Mouse (Mus musculus): ENCODE results near the gene Prrg3. TPM values are rescaled to one million over a fixed set of nuclear protein-coding genes. Genes with fewer than 3 reads are reported as not detected.
"Not testable (repeated sequence)": the region's sequence is repeated elsewhere in the genome, so short reads cannot be mapped to it uniquely, and the experiment has no call there.

Prrg3 gene
- polyA plus RNA-seq, 1 experiment = 3.5 TPM

GRCm38 (mm10) chrX:71971325-71971724, 8.9 kb downstream of the Prrg3 start:
- H3K27ac ChIP-seq (ENCODE audit: control insufficient read depth, insufficient read depth, low read length) = no peak overlapping the region
- H3K36me3 ChIP-seq (ENCODE audit: control insufficient read depth, insufficient read depth, low read length) = no peaks in the 10 kb centered on the region
- H3K4me3 ChIP-seq (ENCODE audit: control insufficient read depth, insufficient read depth, low read length) = no peak overlapping the region
- no peaks in the 10 kb centered on the region for H3K27me3 ChIP-seq (ENCODE audit: control insufficient read depth, insufficient read depth, low read length)
- 92% methylated on average over 5 of the region's 5 CpGs for WGBS
- no peak for TF ChIP-seq POLR2A (IDR thresholded peaks at IDR 0.05; ENCODE audit: control insufficient read depth, extremely low read depth, insufficient read depth, low read length, poor library complexity)
- no peak for DNase-seq
- no peaks in the 10 kb centered on the region for H3K4me1 ChIP-seq (replicated peaks; ENCODE audit: control insufficient read depth, insufficient read depth, low read length)

- no peaks in the 10 kb centered on the region for H3K27me3 ChIP-seq (ENCODE audit: control insufficient read depth, insufficient read depth, low read length)
- DNase-seq = no peak
- no peak within 1 kb of the TSS for H3K4me3 ChIP-seq (ENCODE audit: control insufficient read depth, insufficient read depth, low read length)
- H3K36me3 ChIP-seq (ENCODE audit: control insufficient read depth, insufficient read depth, low read length) = no peaks in the 10 kb centered on the region
- no peaks in the 10 kb centered on the region for H3K4me1 ChIP-seq (replicated peaks; ENCODE audit: control insufficient read depth, insufficient read depth, low read length)
- TF ChIP-seq CTCF (IDR thresholded peaks at IDR 0.05; ENCODE audit: borderline replicate concordance, control insufficient read depth, extremely low read depth, insufficient read depth, low read length, poor library complexity) (no peak), POLR2A (IDR thresholded peaks at IDR 0.05; ENCODE audit: control insufficient read depth, extremely low read depth, insufficient read depth, low read length, poor library complexity) (no peak)
- 72% methylated on average over 2 of the region's 2 CpGs for WGBS
- H3K27ac ChIP-seq (ENCODE audit: control insufficient read depth, insufficient read depth, low read length) = no peak within 1 kb of the TSS
Observed at GRCm38 (mm10) chrX:71972686-71973085, 10.3 kb downstream of the Prrg3 start, which contains the start of gene Fate1. Fate1 (plus strand) TSS chrX:71972986.

- not testable (repeated sequence) for H3K4me3 ChIP-seq (ENCODE audit: control insufficient read depth, insufficient read depth, low read length); H3K36me3 ChIP-seq (ENCODE audit: control insufficient read depth, insufficient read depth, low read length); DNase-seq; H3K4me1 ChIP-seq (replicated peaks; ENCODE audit: control insufficient read depth, insufficient read depth, low read length); H3K27me3 ChIP-seq (ENCODE audit: control insufficient read depth, insufficient read depth, low read length); H3K27ac ChIP-seq (ENCODE audit: control insufficient read depth, insufficient read depth, low read length)
Observed at GRCm38 (mm10) chrX:71977681-71978080, 15.3 kb downstream of the Prrg3 start.

GRCm38 (mm10) chrX:71980443-71980842, 18.0 kb downstream of the Prrg3 start:
- 61% methylated on average over 3 of the region's 3 CpGs for WGBS
- Histone ChIP-seq H3K36me3 (ENCODE audit: control insufficient read depth, insufficient read depth, low read length) (no peaks in the 10 kb centered on the region), H3K27ac (ENCODE audit: control insufficient read depth, insufficient read depth, low read length) (no peak overlapping the region), H3K27me3 (ENCODE audit: control insufficient read depth, insufficient read depth, low read length) (no peaks in the 10 kb centered on the region), H3K4me1 (replicated peaks; ENCODE audit: control insufficient read depth, insufficient read depth, low read length) (no peaks in the 10 kb centered on the region), H3K4me3 (ENCODE audit: control insufficient read depth, insufficient read depth, low read length) (no peak overlapping the region)
- no peak for DNase-seq
- TF ChIP-seq POLR2A (IDR thresholded peaks at IDR 0.05; ENCODE audit: control insufficient read depth, extremely low read depth, insufficient read depth, low read length, poor library complexity) = no peak
- TF ChIP-seq CTCF (IDR thresholded peaks at IDR 0.05; ENCODE audit: borderline replicate concordance, control insufficient read depth, extremely low read depth, insufficient read depth, low read length, poor library complexity) = no peak

- Histone ChIP-seq H3K27ac (ENCODE audit: control insufficient read depth, insufficient read depth, low read length) (no peak overlapping the region), H3K27me3 (ENCODE audit: control insufficient read depth, insufficient read depth, low read length) (no peaks in the 10 kb centered on the region), H3K36me3 (ENCODE audit: control insufficient read depth, insufficient read depth, low read length) (no peaks in the 10 kb centered on the region), H3K4me3 (ENCODE audit: control insufficient read depth, insufficient read depth, low read length) (no peak overlapping the region), H3K4me1 (replicated peaks; ENCODE audit: control insufficient read depth, insufficient read depth, low read length) (no peaks in the 10 kb centered on the region)
- no peak for DNase-seq
- TF ChIP-seq POLR2A (IDR thresholded peaks at IDR 0.05; ENCODE audit: control insufficient read depth, extremely low read depth, insufficient read depth, low read length, poor library complexity) (no peak), CTCF (IDR thresholded peaks at IDR 0.05; ENCODE audit: borderline replicate concordance, control insufficient read depth, extremely low read depth, insufficient read depth, low read length, poor library complexity) (no peak)
- 86% methylated on average over 2 of the region's 2 CpGs for WGBS
Observed at GRCm38 (mm10) chrX:71981322-71981721, 18.9 kb downstream of the Prrg3 start.

- no peak for DNase-seq
- no peaks in the 10 kb centered on the region for H3K36me3 ChIP-seq (ENCODE audit: control insufficient read depth, insufficient read depth, low read length)
- H3K4me1 ChIP-seq (replicated peaks; ENCODE audit: control insufficient read depth, insufficient read depth, low read length) = no peaks in the 10 kb centered on the region
- H3K27ac ChIP-seq (ENCODE audit: control insufficient read depth, insufficient read depth, low read length) = no peak overlapping the region
- TF ChIP-seq CTCF (IDR thresholded peaks at IDR 0.05; ENCODE audit: borderline replicate concordance, control insufficient read depth, extremely low read depth, insufficient read depth, low read length, poor library complexity) (no peak), POLR2A (IDR thresholded peaks at IDR 0.05; ENCODE audit: control insufficient read depth, extremely low read depth, insufficient read depth, low read length, poor library complexity) (no peak)
- no peaks in the 10 kb centered on the region for H3K27me3 ChIP-seq (ENCODE audit: control insufficient read depth, insufficient read depth, low read length)
- H3K4me3 ChIP-seq (ENCODE audit: control insufficient read depth, insufficient read depth, low read length) = no peak overlapping the region
- WGBS = 89% methylated on average over 2 of the region's 2 CpGs
Observed at GRCm38 (mm10) chrX:71983205-71983604, 20.8 kb downstream of the Prrg3 start.

- Histone ChIP-seq H3K27me3 (ENCODE audit: control insufficient read depth, insufficient read depth, low read length) (no peaks in the 10 kb centered on the region), H3K36me3 (ENCODE audit: control insufficient read depth, insufficient read depth, low read length) (no peaks in the 10 kb centered on the region), H3K4me1 (replicated peaks; ENCODE audit: control insufficient read depth, insufficient read depth, low read length) (no peaks in the 10 kb centered on the region), H3K27ac (ENCODE audit: control insufficient read depth, insufficient read depth, low read length) (no peak overlapping the region), H3K4me3 (ENCODE audit: control insufficient read depth, insufficient read depth, low read length) (no peak overlapping the region)
- TF ChIP-seq CTCF (IDR thresholded peaks at IDR 0.05; ENCODE audit: borderline replicate concordance, control insufficient read depth, extremely low read depth, insufficient read depth, low read length, poor library complexity) (no peak), POLR2A (IDR thresholded peaks at IDR 0.05; ENCODE audit: control insufficient read depth, extremely low read depth, insufficient read depth, low read length, poor library complexity) (no peak)
- 88% methylated on average over 1 of the region's 1 CpGs for WGBS
- no peak for DNase-seq
Observed at GRCm38 (mm10) chrX:71983775-71984174, 21.4 kb downstream of the Prrg3 start.
